Mouse (Mus musculus) ovary, adult 18-20 months (tissue): ENCODE results near the gene Polr3a.

Source experiments
- DNase-seq: peaks from one replicate; pipeline ENCODE4 v3.0.0; 2022; ENCODE audit warnings: low spot score, mixed read lengths

Gene Polr3a

GRCm38 (mm10) chr14:24486773-24487227 lies at the start of gene Polr3a, which contains the start of gene Rps24:
Gene Polr3a (minus strand): TSS chr14:24487058.
Gene Rps24 (plus strand): TSS chr14:24487125.
- DNase-seq: peak; percentile 81

- DNase-seq: no peak
These were observed 48.1 kb upstream of the Polr3a start for GRCm38 (mm10) chr14:24534865-24535545.

DNA sequence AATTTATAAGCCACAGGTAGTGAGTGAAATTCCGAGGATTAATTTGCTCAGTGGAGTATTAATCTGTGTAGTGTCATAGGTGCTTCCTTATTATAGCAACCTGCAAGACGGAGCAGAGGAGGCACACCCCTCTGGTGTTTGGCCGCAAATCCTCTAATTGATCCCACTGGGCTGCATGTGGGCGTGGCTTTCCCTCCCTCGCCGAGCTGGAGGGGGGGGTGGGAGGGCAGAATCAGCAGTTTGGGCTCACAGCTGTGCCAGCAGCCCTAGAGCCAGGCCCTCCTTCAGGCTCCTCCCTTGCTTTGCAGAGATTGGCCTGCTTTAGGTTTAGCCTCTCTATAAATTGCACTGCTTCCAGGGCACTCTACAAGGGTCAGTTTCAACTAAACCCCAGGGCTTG lies 43.4 kb upstream of the Polr3a start:
- no peak for DNase-seq

DNA sequence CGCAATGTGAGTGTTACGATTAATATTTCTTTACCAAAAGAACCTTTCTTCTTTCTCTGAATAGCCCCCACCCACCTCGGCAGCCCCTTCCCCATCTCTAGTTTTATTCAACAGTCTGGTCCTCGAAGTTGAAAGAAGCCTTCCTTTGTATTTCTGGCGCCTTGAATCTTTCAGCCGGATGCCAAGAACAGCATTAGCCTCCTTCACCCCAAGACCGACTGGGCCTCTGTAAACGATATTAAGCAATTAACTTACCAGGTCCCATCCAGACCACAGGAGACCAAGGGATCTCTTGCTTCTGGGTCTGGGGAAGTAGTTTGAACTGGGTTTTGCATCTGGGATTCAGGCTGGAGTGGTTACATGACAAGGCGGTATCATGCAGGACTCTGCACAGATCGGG lies 39.6 kb upstream of the Polr3a start:
- no peak for DNase-seq

DNA sequence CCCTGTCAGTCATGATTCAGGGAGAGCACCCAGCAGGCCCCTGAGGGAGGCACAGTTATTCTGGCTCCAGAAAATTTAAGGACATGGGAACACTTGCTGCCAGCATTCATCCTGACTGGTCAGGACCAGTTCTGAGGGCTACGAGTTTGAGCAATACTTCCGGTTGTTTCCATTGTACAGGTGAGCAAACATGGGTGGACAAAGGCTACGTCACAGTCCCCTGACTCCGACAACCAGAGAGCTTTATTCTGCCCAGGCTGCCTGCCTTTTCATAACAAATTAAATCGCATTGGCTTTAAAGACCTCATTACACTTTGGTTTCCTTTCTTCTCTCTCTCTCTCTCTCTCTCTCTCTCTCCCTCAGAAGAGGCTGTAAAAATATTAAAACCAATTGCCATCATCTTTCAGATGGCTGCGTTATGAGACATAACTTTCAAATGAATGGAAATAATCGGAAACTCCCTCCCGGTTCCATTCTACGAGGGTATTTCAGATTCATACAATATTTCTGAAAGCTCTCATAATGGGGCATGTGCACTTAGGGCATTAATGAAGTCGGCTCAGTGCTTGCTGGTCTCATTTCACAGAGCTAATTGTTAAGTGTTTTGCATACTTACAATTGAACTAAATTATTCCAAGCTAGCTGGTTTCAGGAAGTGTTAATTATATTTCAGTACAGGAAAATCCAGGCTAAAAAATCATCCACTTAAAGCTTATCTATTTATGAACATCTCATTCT lies 39.0 kb upstream of the Polr3a start:
- no peak for DNase-seq

- DNase-seq: no peak
These were observed 38.3 kb upstream of the Polr3a start for GRCm38 (mm10) chr14:24525137-24525536.

- DNase-seq: no peak
These were observed 34.7 kb upstream of the Polr3a start for GRCm38 (mm10) chr14:24521597-24521996.

GRCm38 (mm10) chr14:24512527-24513161 lies 25.8 kb upstream of the Polr3a start:
- DNase-seq: no peak

GRCm38 (mm10) chr14:24510679-24511078 lies 23.8 kb upstream of the Polr3a start:
- DNase-seq: no peak

GRCm38 (mm10) chr14:24510218-24510617 lies 23.4 kb upstream of the Polr3a start:
- no peak for DNase-seq

DNA sequence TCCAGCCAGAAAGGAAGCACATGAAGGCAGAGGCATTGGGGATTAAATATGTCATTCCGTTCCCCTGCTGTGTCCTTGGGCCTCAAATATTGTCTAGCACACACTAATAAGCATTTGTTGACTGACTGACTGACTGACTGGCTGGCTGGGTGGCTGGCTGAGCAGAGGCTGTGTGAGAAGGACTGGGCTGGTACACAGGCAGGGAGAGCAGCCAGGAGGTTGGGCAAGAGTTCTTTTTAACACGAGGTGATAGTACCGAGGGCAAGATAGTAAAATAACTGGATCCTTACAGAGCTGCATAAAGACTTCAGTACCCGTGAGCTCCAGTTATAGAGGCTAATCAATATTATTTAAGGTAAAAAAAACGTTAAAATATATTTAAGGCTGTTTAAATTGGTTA lies 22.7 kb upstream of the Polr3a start:
- no peak for DNase-seq

DNA sequence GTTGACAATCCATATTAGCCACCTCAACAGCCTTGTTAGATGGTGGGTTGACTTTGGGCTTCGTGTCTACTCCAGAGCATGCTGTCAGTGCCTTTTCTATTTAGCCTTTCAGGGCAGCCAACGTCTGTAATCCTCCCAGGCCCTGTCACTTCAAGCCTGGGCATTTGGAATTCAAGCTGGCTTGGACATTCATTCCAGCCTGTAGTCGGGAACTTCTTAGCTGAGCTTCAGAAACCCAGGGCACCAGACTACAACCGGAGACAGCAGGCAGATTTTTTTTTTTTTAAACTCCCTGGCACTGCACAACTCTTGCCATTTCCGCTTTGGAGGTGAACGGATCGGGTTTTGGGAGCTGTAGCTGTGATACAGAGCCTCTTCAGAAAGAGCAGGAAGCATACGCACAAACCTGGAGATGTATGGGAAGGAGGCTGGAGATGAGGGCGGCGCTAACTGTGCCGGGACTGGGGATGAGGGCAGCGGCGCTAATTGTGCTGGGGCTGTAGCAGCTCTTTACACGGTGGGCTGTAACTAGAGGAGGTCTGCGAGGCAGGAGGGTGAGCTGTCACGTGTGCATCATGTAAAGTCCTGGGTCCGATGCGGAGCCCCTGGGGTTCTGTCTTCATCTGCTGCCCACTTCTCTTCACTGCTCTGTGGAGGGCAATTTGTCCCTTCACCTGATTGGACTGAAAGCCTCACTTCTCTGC lies 21.4 kb upstream of the Polr3a start:
- no peak for DNase-seq

- no peak for DNase-seq
These were observed 20.7 kb upstream of the Polr3a start for GRCm38 (mm10) chr14:24507452-24508069.

DNA sequence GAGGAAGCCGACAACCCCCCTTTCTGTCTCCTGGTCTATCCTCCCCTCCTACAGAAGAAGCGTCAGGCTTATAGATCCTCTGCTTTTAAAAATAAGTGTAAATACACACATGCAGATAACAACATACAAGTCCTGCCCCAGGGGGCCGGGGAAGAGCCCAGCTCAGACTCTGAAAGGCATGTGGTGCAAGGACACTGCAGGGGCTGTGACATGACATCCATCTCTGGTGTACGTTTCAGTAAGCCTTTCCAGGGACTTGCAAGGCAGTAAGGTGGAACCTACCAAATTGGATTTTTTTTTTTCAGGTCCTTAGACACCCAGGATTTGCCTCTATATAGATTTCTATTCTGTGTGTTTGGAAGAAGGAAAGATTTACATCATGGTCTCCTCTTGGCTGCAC lies 14.4 kb upstream of the Polr3a start:
- no peak for DNase-seq

DNA sequence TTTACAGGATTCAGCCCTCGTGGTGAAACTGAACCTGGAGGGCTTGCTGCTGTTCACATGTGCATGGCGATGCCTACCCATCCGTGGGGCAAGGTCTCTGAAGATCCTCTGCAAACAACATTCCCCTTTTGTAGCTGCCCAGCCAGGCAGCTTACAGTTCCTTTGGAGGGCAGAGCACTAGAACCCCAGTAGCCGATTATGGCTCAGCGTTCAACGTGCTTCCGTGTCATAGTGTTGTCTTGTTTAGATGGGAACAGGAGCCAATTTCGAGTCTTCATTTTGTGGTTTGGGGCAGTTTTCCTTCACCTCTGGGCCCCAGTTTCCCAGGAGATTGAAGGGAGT lies 14.0 kb upstream of the Polr3a start:
- DNase-seq: no peak

DNA sequence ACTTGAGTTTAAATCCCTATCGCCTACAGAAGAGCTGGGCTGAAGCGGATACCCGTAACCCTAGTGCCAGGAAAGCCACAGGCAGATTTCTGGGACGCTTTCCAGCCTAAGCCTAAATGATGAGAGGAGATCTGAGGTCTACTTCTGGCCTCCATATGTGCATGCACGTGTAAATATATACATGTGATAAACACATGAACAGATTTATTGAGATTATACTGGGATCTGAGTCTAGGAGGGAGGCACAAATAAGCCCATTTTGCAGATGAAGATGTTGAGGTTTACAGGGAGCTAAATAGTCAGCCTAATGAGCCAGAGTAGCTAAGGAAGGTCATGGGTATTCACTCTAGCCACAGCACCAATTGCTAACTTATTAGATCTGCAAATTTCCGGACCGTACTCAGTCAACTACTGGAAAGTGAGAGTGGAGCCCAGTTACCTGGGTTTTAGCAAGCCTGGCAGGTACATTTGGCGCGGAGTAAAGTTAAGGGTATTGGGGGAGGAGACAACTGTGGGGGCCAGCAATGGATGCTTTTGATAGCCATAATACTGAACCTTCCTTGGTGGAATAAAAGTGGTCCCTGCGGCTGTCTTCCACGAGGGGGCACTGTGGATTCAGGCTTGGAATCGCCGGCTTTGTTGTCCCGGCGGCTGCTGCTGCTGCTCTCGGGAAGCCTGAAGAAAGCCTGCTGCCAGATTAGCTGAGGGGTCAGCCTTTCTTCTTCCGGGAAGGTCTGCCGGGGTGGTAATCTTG lies 13.4 kb upstream of the Polr3a start:
- peak; percentile 50 for DNase-seq

GRCm38 (mm10) chr14:24499478-24499877 lies 12.6 kb upstream of the Polr3a start:
- DNase-seq: no peak

GRCm38 (mm10) chr14:24498561-24499255 lies 11.8 kb upstream of the Polr3a start:
- no peak for DNase-seq

GRCm38 (mm10) chr14:24497443-24497842 lies 10.6 kb upstream of the Polr3a start:
- DNase-seq: no peak

GRCm38 (mm10) chr14:24496507-24496906 lies 9.6 kb upstream of the Polr3a start:
- no peak for DNase-seq

DNA sequence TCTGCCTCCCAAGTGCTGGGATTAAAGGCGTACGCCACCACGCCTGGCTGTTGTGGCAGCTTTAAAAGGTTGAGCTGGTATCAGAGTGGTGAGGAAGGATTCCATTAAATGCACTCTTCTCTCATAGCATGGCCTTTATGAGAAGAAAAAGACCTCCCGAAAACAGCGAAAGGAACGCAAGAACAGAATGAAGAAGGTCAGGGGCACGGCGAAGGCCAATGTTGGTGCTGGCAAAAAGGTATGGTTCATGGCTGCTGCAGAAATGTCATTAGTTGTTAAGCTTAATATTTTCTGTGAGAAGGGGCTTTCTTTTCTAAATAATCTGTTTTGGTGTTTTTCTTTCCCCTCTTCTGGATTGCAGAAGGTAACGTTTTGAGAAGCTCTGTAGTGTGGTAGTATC lies 6.4 kb upstream of the Polr3a start:
- no peak for DNase-seq
